Mouse (Mus musculus) MN1 (cell line): ENCODE results near the gene Nrip1.

Experiments
- DNase-seq: peaks from one replicate; pipeline ENCODE4 v3.0.0-alpha.2; 2016; ENCODE audit warnings: low spot score

Gene Nrip1

GRCm38 (mm10) chr16:76372045-76372940 is 1.3 kb downstream of the Nrip1 start:
- peak; percentile 12 for DNase-seq

GRCm38 (mm10) chr16:76371614-76371917 is 2.1 kb downstream of the Nrip1 start:
- no peak for DNase-seq

GRCm38 (mm10) chr16:76370716-76371613 is 2.7 kb downstream of the Nrip1 start:
- DNase-seq = no peak

- peak; percentile 13 for DNase-seq
These were observed 3.4 kb downstream of the Nrip1 start for GRCm38 (mm10) chr16:76370041-76370715.

- no peak for DNase-seq
These were observed 4.4 kb downstream of the Nrip1 start for GRCm38 (mm10) chr16:76369236-76369635.

- DNase-seq = no peak
These were observed 6.2 kb downstream of the Nrip1 start for GRCm38 (mm10) chr16:76367261-76367908.

- DNase-seq = no peak
These were observed 7.7 kb downstream of the Nrip1 start for GRCm38 (mm10) chr16:76365790-76366406.

GRCm38 (mm10) chr16:76365237-76365636 is 8.4 kb downstream of the Nrip1 start:
- no peak for DNase-seq

GRCm38 (mm10) chr16:76363641-76364040 is 10.0 kb downstream of the Nrip1 start:
- no peak for DNase-seq

GRCm38 (mm10) chr16:76362982-76363381 is 10.6 kb downstream of the Nrip1 start:
- DNase-seq = no peak

- DNase-seq = no peak
These were observed 13.2 kb downstream of the Nrip1 start for GRCm38 (mm10) chr16:76360441-76360840.

- no peak for DNase-seq
These were observed 14.9 kb downstream of the Nrip1 start for GRCm38 (mm10) chr16:76358757-76359156.

- DNase-seq = no peak
These were observed 15.4 kb downstream of the Nrip1 start for GRCm38 (mm10) chr16:76358128-76358748.

GRCm38 (mm10) chr16:76357155-76357554 is 16.5 kb downstream of the Nrip1 start:
- no peak for DNase-seq

- DNase-seq = no peak
These were observed 17.6 kb downstream of the Nrip1 start for GRCm38 (mm10) chr16:76355947-76356550.

GRCm38 (mm10) chr16:76355267-76355666 is 18.4 kb downstream of the Nrip1 start:
- no peak for DNase-seq

- DNase-seq = no peak
These were observed 18.8 kb downstream of the Nrip1 start for GRCm38 (mm10) chr16:76354841-76355240.

GRCm38 (mm10) chr16:76354289-76354688 is 19.3 kb downstream of the Nrip1 start:
- DNase-seq = no peak

GRCm38 (mm10) chr16:76350922-76351321 is 22.7 kb downstream of the Nrip1 start:
- DNase-seq = no peak

- DNase-seq = no peak
These were observed 24.6 kb downstream of the Nrip1 start for GRCm38 (mm10) chr16:76349053-76349452.
